Mouse (Mus musculus): ENCODE measurements at regions not wholly inside any gene's neighbourhood (a gene's known extent, or its start where the extent isn't known, plus 50 kb on each side); places are given as distances from the start of the nearest gene placed in this dataset.

DNA sequence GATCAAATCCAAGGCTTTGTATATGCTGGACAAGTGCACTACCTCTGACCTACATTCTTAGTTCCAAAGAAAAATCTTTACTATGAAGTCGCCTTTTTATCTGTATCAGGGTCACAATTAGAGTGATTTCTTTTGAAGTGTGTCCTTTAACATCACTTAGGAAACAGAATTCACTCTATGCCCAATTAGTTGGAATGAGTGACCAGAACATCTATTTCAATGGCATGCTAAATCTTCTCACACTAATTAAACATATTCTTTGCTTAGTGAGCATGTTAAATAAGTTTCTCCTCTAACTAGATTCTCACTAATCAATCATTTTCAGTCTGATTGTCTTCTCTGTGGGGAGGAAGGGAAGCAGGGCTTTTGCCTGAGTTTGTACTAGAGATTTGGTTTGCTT is 84.9 kb downstream of the Arl6ip6 start:
- H3K9me3 ChIP-seq (ENCODE audit: control insufficient read depth, low read length), result no peaks in the 10 kb centered on the region
- no peak for DNase-seq (ENCODE audit: low spot score, missing footprints)
- H3K36me3 ChIP-seq (ENCODE audit: control insufficient read depth, insufficient read depth, low read length), result no peaks in the 10 kb centered on the region
- WGBS, result 44% methylated on average over 1 of the region's 1 CpGs
- no peak overlapping the region for H3K27ac ChIP-seq (ENCODE audit: low read depth, low read length)
- no peaks in the 10 kb centered on the region for H3K27me3 ChIP-seq (ENCODE audit: control insufficient read depth, insufficient read depth, low read length)
- ATAC-seq (ENCODE audit: low FRiP score), result no peak
- H3K9ac ChIP-seq (ENCODE audit: low read length), result no peak overlapping the region
- no peak overlapping the region for H3K4me2 ChIP-seq
- H3K4me3 ChIP-seq (ENCODE audit: low read depth, low read length), result no peak overlapping the region
- H3K4me1 ChIP-seq (ENCODE audit: control insufficient read depth, insufficient read depth, low read length), result no peaks in the 10 kb centered on the region

DNA sequence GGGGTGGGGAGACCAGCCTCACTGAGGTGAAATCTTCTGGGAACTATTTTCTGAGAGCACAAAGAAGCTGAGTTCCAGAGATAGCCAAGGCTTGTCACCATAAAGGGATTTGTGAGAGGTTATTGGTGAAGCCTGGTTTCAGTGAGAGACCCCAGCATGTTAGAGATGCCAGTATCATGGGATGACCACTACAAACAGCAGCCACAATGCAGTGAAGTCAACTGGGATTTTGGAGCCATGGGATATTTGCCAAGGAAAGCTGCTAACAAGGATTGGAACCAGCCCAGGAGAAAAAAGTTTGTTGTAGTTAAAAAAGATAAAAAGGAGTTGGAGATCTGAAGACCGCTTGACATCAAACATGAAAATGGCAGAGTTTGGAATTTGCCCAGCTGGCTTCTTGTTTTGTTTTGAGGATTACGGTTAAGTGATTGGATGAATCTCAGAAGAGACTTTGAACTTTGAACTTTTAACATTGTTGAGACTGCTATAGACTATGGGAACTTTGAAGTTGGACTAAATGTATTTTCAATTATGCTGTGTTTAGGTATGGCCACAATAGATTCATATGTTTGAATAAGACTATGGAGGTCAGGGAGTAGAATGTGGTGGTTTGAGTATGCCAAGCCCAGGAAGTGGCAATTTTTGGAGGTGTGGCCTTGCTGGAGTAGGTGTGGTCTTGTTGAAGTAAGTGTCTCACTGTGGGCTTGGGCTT is 110.3 kb downstream of the Arl6ip6 start:
- 84% methylated on average over 2 of the region's 2 CpGs for WGBS
- Histone ChIP-seq H3K27ac (ENCODE audit: low read depth, low read length) (no peak overlapping the region), H3K9me3 (ENCODE audit: control insufficient read depth, low read length) (no peaks in the 10 kb centered on the region), H3K4me3 (ENCODE audit: low read depth, low read length) (no peak overlapping the region), H3K4me2 (no peak overlapping the region), H3K4me1 (ENCODE audit: control insufficient read depth, insufficient read depth, low read length) (no peaks in the 10 kb centered on the region), H3K27me3 (ENCODE audit: control insufficient read depth, insufficient read depth, low read length) (no peaks in the 10 kb centered on the region), H3K36me3 (ENCODE audit: control insufficient read depth, insufficient read depth, low read length) (no peaks in the 10 kb centered on the region), H3K9ac (ENCODE audit: low read length) (no peak overlapping the region)
- DNase-seq (ENCODE audit: low spot score, missing footprints), result no peak
- ATAC-seq (ENCODE audit: low FRiP score), result no peak

DNA sequence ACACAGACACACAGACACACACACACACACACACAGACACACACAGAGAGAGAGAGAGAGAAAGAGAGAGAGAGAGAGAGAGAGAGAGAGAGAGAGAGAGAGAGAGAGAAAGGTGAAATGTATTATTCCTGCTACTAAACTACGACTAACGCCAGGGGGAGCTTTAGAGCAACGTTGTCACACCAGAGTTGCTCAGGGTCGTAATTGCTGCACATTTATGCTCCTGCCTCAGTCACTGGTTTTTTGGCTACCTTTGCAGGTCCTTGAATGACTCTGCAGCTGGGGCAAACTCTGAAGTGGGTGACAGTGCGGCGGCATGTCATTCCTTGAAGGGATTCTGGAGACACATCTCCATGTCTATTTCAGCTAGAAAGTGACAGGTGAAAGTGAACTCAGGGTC is 139.2 kb downstream of the Arl6ip6 start:
- DNase-seq (ENCODE audit: low spot score, missing footprints), result peak; percentile 89
- Histone ChIP-seq H3K9ac (ENCODE audit: low read length) (no peak overlapping the region), H3K4me3 (ENCODE audit: low read depth, low read length) (no peak overlapping the region), H3K4me2 (no peak overlapping the region), H3K27ac (ENCODE audit: low read depth, low read length) (no peak overlapping the region), H3K36me3 (ENCODE audit: control insufficient read depth, insufficient read depth, low read length) (no peaks in the 10 kb centered on the region), H3K4me1 (ENCODE audit: control insufficient read depth, insufficient read depth, low read length) (no peaks in the 10 kb centered on the region), H3K9me3 (ENCODE audit: control insufficient read depth, low read length) (no peaks in the 10 kb centered on the region), H3K27me3 (ENCODE audit: control insufficient read depth, insufficient read depth, low read length) (no peaks in the 10 kb centered on the region)
- peak; percentile 59; the same call in 1 of the 2 replicates for ATAC-seq (ENCODE audit: low FRiP score)
- 40% methylated on average over 6 of the region's 6 CpGs for WGBS

DNA sequence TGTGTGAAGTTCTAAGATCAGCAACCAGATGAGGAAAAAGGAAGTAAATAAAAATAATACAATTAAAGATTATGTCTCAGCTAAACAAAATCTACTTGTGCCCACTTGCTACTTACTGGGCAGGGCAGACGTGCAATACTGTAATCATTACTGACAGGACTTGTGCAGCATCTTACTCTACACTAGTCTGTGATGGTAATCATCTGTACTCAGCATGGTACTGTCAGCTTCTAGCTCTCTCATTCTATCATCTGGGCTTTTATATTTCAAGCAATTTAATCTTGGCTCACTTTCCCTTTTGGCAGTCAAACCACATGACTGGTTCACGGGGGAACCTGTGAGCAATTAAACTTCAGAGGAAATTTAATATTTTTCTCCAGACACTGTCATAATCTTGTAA is 167.5 kb downstream of the Arl6ip6 start:
- Histone ChIP-seq H3K4me2 (no peak overlapping the region), H3K9ac (ENCODE audit: low read length) (no peak overlapping the region), H3K27me3 (ENCODE audit: control insufficient read depth, insufficient read depth, low read length) (no peaks in the 10 kb centered on the region), H3K4me3 (ENCODE audit: low read depth, low read length) (no peak overlapping the region), H3K4me1 (ENCODE audit: control insufficient read depth, insufficient read depth, low read length) (no peaks in the 10 kb centered on the region), H3K27ac (ENCODE audit: low read depth, low read length) (no peak overlapping the region), H3K36me3 (ENCODE audit: control insufficient read depth, insufficient read depth, low read length) (no peaks in the 10 kb centered on the region), H3K9me3 (ENCODE audit: control insufficient read depth, low read length) (no peaks in the 10 kb centered on the region)
- no peak for ATAC-seq (ENCODE audit: low FRiP score)
- 82% methylated on average over 2 of the region's 2 CpGs for WGBS
- DNase-seq (ENCODE audit: low spot score, missing footprints), result no peak

DNA sequence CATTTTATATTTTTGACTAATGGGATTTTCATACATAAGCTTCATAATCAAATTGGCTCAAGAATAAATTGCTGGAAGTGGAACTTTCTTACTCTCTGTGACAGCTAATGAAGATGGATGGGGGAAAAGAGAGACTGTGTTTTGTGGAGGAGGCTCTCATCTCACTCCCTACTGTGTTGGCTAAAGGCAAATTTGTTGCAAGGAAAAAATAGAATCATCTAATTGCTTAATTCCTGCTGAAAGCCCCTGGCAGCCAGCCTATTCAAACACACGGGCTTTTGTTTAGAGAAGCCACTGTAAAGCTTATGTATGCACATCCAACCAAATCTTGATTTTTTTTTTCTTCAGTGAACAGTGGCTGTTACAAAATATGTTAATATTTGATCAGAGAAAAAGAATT is 190.8 kb downstream of the Arl6ip6 start:
- no peak overlapping the region for H3K9ac ChIP-seq (ENCODE audit: low read length)
- no peak overlapping the region for H3K4me2 ChIP-seq
- no peaks in the 10 kb centered on the region for H3K9me3 ChIP-seq (ENCODE audit: control insufficient read depth, low read length)
- DNase-seq (ENCODE audit: low spot score, missing footprints) (no peak), ATAC-seq (ENCODE audit: low FRiP score) (no peak)
- H3K27ac ChIP-seq (ENCODE audit: low read depth, low read length), result no peak overlapping the region
- H3K4me3 ChIP-seq (ENCODE audit: low read depth, low read length), result no peak overlapping the region
- WGBS, result 18% methylated on average over 1 of the region's 1 CpGs
- no peaks in the 10 kb centered on the region for H3K36me3 ChIP-seq (ENCODE audit: control insufficient read depth, insufficient read depth, low read length)
- no peaks in the 10 kb centered on the region for H3K27me3 ChIP-seq (ENCODE audit: control insufficient read depth, insufficient read depth, low read length)
- peaks cover 5% of the 10 kb centered on the region; the same call in 1 of the 2 replicates for H3K4me1 ChIP-seq (ENCODE audit: control insufficient read depth, insufficient read depth, low read length)

DNA sequence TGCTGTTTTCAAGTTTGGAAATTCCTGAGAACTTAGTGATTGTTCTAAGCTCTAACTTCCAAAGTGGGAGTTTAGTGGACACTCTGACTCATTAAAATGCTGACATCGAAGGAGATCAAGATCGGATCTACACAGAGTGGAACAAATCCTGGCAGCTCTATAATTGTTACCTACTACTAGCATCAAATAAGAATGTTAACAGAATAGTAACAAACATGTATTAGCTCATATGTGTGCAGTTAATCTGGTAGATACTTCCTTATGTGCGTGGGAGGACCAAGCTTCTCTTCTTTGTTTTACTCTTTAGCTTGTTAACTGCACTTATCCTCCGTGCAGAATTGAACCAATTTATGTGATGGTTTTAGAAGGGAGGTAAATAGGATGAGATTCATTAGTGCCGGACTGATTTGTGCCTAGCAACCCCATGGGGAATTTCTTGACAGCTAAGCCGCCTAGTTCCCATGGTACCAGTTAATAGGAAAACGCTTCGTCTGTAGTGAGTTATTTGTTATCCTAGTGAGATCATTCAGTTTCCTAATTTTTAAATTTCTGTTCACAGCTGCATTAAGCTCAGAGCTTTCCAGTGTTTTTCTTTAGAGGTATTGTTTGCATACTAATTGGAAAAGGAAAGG is 193.1 kb downstream of the Arl6ip6 start:
- Histone ChIP-seq H3K4me2 (no peak overlapping the region), H3K36me3 (ENCODE audit: control insufficient read depth, insufficient read depth, low read length) (no peaks in the 10 kb centered on the region), H3K9ac (ENCODE audit: low read length) (no peak overlapping the region), H3K9me3 (ENCODE audit: control insufficient read depth, low read length) (no peaks in the 10 kb centered on the region), H3K4me3 (ENCODE audit: low read depth, low read length) (no peak overlapping the region), H3K4me1 (ENCODE audit: control insufficient read depth, insufficient read depth, low read length) (peaks cover 5% of the 10 kb centered on the region; the same call in 1 of the 2 replicates), H3K27ac (ENCODE audit: low read depth, low read length) (no peak overlapping the region), H3K27me3 (ENCODE audit: control insufficient read depth, insufficient read depth, low read length) (no peaks in the 10 kb centered on the region)
- DNase-seq (ENCODE audit: low spot score, missing footprints) (peak; percentile 91), ATAC-seq (ENCODE audit: low FRiP score) (peak; percentile 74)
- 27% methylated on average over 8 of the region's 8 CpGs for whole genome bisulfite sequencing

DNA sequence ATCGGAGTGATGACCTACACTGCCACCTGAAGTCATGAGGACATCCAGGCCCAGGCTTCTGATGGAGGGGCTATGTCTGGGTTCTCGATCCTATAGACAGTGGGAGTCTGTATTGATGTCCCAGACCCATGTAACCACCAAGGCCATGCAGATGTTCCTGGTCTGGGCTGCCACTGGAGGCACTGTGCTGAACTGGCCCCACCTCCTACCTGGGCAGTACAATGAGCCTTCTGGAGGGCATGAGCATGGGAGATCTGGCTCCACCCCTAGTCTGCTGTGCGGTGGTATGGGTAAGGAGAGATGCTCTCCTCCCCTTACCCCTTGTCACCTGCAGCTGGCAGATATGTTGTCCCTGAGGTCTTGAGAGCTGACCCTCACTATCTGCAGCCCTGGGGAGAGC is 197.1 kb downstream of the Arl6ip6 start:
- Histone ChIP-seq H3K4me2 (no peak overlapping the region), H3K9me3 (ENCODE audit: control insufficient read depth, low read length) (no peaks in the 10 kb centered on the region), H3K9ac (ENCODE audit: low read length) (no peak overlapping the region), H3K27me3 (ENCODE audit: control insufficient read depth, insufficient read depth, low read length) (no peaks in the 10 kb centered on the region), H3K36me3 (ENCODE audit: control insufficient read depth, insufficient read depth, low read length) (no peaks in the 10 kb centered on the region), H3K27ac (ENCODE audit: low read depth, low read length) (no peak overlapping the region), H3K4me1 (ENCODE audit: control insufficient read depth, insufficient read depth, low read length) (peaks cover 2% of the 10 kb centered on the region; the same call in 1 of the 2 replicates), H3K4me3 (ENCODE audit: low read depth, low read length) (no peak overlapping the region)
- no peak for DNase-seq (ENCODE audit: low spot score, missing footprints)
- no peak for ATAC-seq (ENCODE audit: low FRiP score)
- 92% methylated on average over 3 of the region's 3 CpGs for WGBS

DNA sequence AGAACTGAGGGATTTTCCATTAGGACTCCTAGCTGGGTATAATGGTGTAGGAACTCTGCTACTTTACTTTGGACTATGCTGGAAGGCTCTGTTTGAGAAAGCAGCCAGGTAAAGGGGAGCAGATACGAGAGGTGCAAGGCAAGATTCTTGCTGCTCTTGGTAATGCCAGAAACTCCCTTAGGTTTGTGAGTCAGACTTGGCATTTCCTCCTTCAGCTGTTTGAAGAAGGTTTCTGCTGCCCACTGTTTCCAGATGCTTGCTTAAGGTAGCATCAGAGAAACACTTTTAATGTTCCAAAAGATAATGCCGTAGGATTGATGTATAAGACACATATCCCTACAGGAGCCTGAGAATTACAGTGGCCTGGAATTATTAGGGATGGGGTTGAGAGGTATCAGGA is 222.9 kb downstream of the Arl6ip6 start:
- no peak overlapping the region for H3K27ac ChIP-seq (ENCODE audit: low read depth, low read length)
- H3K27me3 ChIP-seq (ENCODE audit: control insufficient read depth, insufficient read depth, low read length), result no peaks in the 10 kb centered on the region
- DNase-seq (ENCODE audit: low spot score, missing footprints) (no peak), ATAC-seq (ENCODE audit: low FRiP score) (no peak)
- H3K36me3 ChIP-seq (ENCODE audit: control insufficient read depth, insufficient read depth, low read length), result no peaks in the 10 kb centered on the region
- no peaks in the 10 kb centered on the region for H3K9me3 ChIP-seq (ENCODE audit: control insufficient read depth, low read length)
- 92% methylated on average over 2 of the region's 2 CpGs for WGBS
- no peak overlapping the region for H3K4me2 ChIP-seq
- no peak overlapping the region for H3K4me3 ChIP-seq (ENCODE audit: low read depth, low read length)
- H3K9ac ChIP-seq (ENCODE audit: low read length), result no peak overlapping the region
- H3K4me1 ChIP-seq (ENCODE audit: control insufficient read depth, insufficient read depth, low read length), result no peaks in the 10 kb centered on the region

DNA sequence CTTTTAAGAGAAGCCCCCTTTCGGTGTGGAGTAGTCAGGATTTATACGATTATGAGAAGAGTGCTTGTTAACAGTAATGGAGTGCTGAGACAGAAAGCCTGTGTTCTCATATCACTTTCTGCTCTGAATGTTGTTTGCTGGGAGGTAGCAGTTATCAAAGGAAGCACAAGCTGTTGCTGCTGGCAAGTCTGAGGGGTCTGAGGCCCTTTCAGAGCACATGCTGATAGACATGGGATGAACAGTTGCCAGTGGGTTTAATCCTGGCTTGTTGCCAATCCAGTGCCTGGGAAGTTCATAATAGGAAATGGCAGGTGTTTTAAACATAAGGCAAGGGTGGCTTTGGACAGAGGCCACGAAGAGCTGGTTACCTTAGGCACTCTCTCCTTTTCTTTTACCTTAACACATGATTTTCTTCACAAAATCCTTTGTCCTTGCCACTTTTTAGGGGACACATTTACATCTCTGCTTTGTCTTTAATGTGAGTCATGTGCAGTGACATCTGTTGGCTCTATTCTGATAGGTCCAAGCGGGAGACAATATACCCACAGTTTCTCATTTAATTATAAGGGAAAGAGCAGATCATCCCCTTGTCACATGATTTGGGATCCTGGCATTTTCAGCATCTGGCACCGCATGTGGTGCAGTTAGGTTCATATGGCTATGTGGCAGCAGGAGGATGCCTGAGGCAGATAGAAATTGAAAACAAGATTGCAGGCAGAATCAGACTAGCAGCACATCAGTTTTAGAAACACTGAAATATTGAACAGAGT is 245.7 kb downstream of the Arl6ip6 start:
- DNase-seq (ENCODE audit: low spot score, missing footprints) (no peak), ATAC-seq (ENCODE audit: low FRiP score) (no peak)
- no peak overlapping the region for H3K27ac ChIP-seq (ENCODE audit: low read depth, low read length)
- no peaks in the 10 kb centered on the region for H3K36me3 ChIP-seq (ENCODE audit: control insufficient read depth, insufficient read depth, low read length)
- no peak overlapping the region for H3K4me3 ChIP-seq (ENCODE audit: low read depth, low read length)
- H3K4me2 ChIP-seq, result no peak overlapping the region
- 90% methylated on average over 5 of the region's 5 CpGs for WGBS
- no peak overlapping the region for H3K9ac ChIP-seq (ENCODE audit: low read length)
- H3K9me3 ChIP-seq (ENCODE audit: control insufficient read depth, low read length), result no peaks in the 10 kb centered on the region
- no peaks in the 10 kb centered on the region for H3K27me3 ChIP-seq (ENCODE audit: control insufficient read depth, insufficient read depth, low read length)
- H3K4me1 ChIP-seq (ENCODE audit: control insufficient read depth, insufficient read depth, low read length), result peaks cover 3% of the 10 kb centered on the region; the same call in 1 of the 2 replicates

All from midbrain, embryonic 11.5 days (tissue).